Mouse (Mus musculus) embryo, embryonic 11 days (tissue): ENCODE data around the gene Marveld3.

Experiments used
- DNase-seq: peaks from one replicate; pipeline ENCODE4 v3.0.0-alpha.2; 2015

Gene Marveld3

GRCm38 (mm10) chr8:109961693-109962367 lies at the start of gene Marveld3:
Gene Marveld3 (minus strand): TSS chr8:109962203.
- DNase-seq, result peak; percentile 69

- peak; percentile 54 for DNase-seq
Observed at GRCm38 (mm10) chr8:110010868-110011267, 48.9 kb upstream of the Marveld3 start.

GRCm38 (mm10) chr8:110008995-110009446 lies 47.0 kb upstream of the Marveld3 start:
- no peak for DNase-seq

- DNase-seq, result no peak
Observed at GRCm38 (mm10) chr8:110008228-110008994, 46.4 kb upstream of the Marveld3 start.

GRCm38 (mm10) chr8:110006312-110007023 lies 44.5 kb upstream of the Marveld3 start:
- DNase-seq, result peak; percentile 19

- DNase-seq, result no peak
Observed at GRCm38 (mm10) chr8:110004300-110004699, 42.3 kb upstream of the Marveld3 start.

- peak; percentile 43 for DNase-seq
Observed at GRCm38 (mm10) chr8:110002953-110003352, 41.0 kb upstream of the Marveld3 start.

- DNase-seq, result no peak
Observed at GRCm38 (mm10) chr8:109999974-110000373, 38.0 kb upstream of the Marveld3 start.

- DNase-seq, result no peak
Observed at GRCm38 (mm10) chr8:109998066-109998465, 36.1 kb upstream of the Marveld3 start.

GRCm38 (mm10) chr8:109997381-109997780 lies 35.4 kb upstream of the Marveld3 start:
- DNase-seq, result no peak

- no peak for DNase-seq
Observed at GRCm38 (mm10) chr8:109992951-109993350, 30.9 kb upstream of the Marveld3 start.

- DNase-seq, result no peak
Observed at GRCm38 (mm10) chr8:109992166-109992565, 30.2 kb upstream of the Marveld3 start.

- no peak for DNase-seq
Observed at GRCm38 (mm10) chr8:109990224-109990623, 28.2 kb upstream of the Marveld3 start, which contains the start of gene Tat. Gene Tat (plus strand): TSS chr8:109990437.

GRCm38 (mm10) chr8:109989151-109989550 lies 27.1 kb upstream of the Marveld3 start:
- DNase-seq, result no peak

- no peak for DNase-seq
Observed at GRCm38 (mm10) chr8:109987776-109988175, 25.8 kb upstream of the Marveld3 start.

- no peak for DNase-seq
Observed at GRCm38 (mm10) chr8:109986384-109986783, 24.4 kb upstream of the Marveld3 start.

- DNase-seq, result no peak
Observed at GRCm38 (mm10) chr8:109983944-109984343, 21.9 kb upstream of the Marveld3 start.

GRCm38 (mm10) chr8:109982386-109983105 lies 20.5 kb upstream of the Marveld3 start:
- no peak for DNase-seq

- no peak for DNase-seq
Observed at GRCm38 (mm10) chr8:109979339-109979738, 17.3 kb upstream of the Marveld3 start.

GRCm38 (mm10) chr8:109972901-109973300 lies 10.9 kb upstream of the Marveld3 start:
- DNase-seq, result no peak

GRCm38 (mm10) chr8:109970323-109970722 lies 8.3 kb upstream of the Marveld3 start:
- DNase-seq, result peak; percentile 68

- no peak for DNase-seq
Observed at GRCm38 (mm10) chr8:109968837-109969236, 6.8 kb upstream of the Marveld3 start.

GRCm38 (mm10) chr8:109964106-109964505 lies 2.1 kb upstream of the Marveld3 start:
- no peak for DNase-seq
